In the genomic region with DNA sequence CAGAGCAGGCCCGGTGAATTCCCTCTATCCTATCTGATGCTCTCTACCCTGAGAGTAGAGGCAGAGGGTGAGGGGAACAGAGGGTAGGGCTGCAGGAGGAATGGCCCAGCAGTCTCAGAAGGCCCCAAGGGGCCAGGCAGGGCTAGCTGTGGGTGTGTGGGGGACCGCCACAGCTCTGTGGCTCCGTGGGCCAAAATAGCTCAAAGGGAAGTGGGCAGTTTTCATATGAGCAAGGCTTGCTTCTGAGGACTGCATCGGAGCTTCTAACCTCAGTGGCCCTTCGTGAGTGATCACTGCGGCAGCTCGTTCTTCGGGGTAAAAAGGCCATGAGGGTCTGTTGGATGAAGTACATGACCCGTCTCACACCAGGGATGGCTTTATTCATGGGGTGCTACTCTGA, we compare ENCODE assay signal across 15 mouse cellular contexts. TPM values are rescaled to one million over a fixed set of nuclear protein-coding genes. Genes with fewer than 3 reads are reported as not detected.
DNase-seq lines count a peak whose midpoint lies in the region; ATAC-seq and TF ChIP-seq lines count a peak whose summit lies in the region.
"Had no signal": no experiment of that assay in that cellular context is flagged by ENCODE, and none has a peak within 500 bp of the region (broad histone marks: within the 10 kb centered on the region; RNA-seq: fewer than 3 reads in every experiment).

No protein-coding gene starts in this region.

- H3K4me3 ChIP-seq in limb, embryonic 12.5 days (replicated peaks) = no peak overlapping the region
- no peak overlapping the region for H3K4me3 ChIP-seq in limb, embryonic 10.5 days
- peak overlapping the region; percentile 52 for H3K4me3 ChIP-seq in bone marrow, adult 2 months (replicated peaks; ENCODE audit: control insufficient read depth, low read depth, low read length)
- H3K4me3 ChIP-seq in small intestine, adult 2 months (ENCODE audit: low read depth, low read length) = peak overlapping the region; percentile 57
- no peak overlapping the region for H3K4me3 ChIP-seq in heart, embryonic 10.5 days
- H3K4me3 ChIP-seq: heart, adult 2 months had no signal

- H3K4me1 ChIP-seq in limb, embryonic 12.5 days (replicated peaks) = no peaks in the 10 kb centered on the region
- peaks cover 11% of the 10 kb centered on the region; the same call in 1 of the 2 replicates for H3K4me1 ChIP-seq in limb, embryonic 10.5 days
- H3K4me1 ChIP-seq in bone marrow, adult 2 months (ENCODE audit: control insufficient read depth, insufficient read depth, low read length) = peaks cover 5% of the 10 kb centered on the region
- peaks cover 3% of the 10 kb centered on the region; the same call in 1 of the 2 replicates for H3K4me1 ChIP-seq in small intestine, adult 2 months (ENCODE audit: control insufficient read depth, insufficient read depth, insufficient read length, low read length)
- peaks cover 12% of the 10 kb centered on the region for H3K4me1 ChIP-seq in heart, embryonic 10.5 days

- H3K27ac ChIP-seq in limb, embryonic 12.5 days = 0 out of 2 replicates have a peak overlapping the region, but pooled peaks have one; percentile 35
- no peak overlapping the region for H3K27ac ChIP-seq in limb, embryonic 10.5 days
- H3K27ac ChIP-seq in bone marrow, adult 2 months (ENCODE audit: control insufficient read depth, insufficient read depth, low read depth, low read length, poor library complexity) = peak overlapping the region; percentile 78
- H3K27ac ChIP-seq in small intestine, adult 2 months (ENCODE audit: insufficient read depth, low read depth, low read length) = peak overlapping the region; percentile 62
- no peak overlapping the region for H3K27ac ChIP-seq in heart, embryonic 10.5 days
- H3K27ac ChIP-seq: heart, adult 2 months had no signal

- TF ChIP-seq POLR2A in bone marrow, adult 2 months (IDR thresholded peaks at IDR 0.05; ENCODE audit: borderline replicate concordance, control insufficient read depth, low read depth, low read length) = 0 out of 2 replicates have a peak, but pooled peaks have one; percentile 36
- no peak; the same call in 1 of the 2 replicates for TF ChIP-seq POLR2A in small intestine, adult 2 months (IDR thresholded peaks at IDR 0.05; ENCODE audit: low read depth, low read length)

- no peak for DNase-seq in limb, embryonic 10.5 days (ENCODE audit: low spot score)
- no peak for DNase-seq in cerebellum, postnatal 4 days (ENCODE audit: low spot score in 2 of 2)
- DNase-seq in right cerebral cortex, postnatal 14 days = no peak
- DNase-seq in heart, embryonic 10.5 days (ENCODE audit: low spot score) = no peak
- DNase-seq: cerebellum, adult 9-11 months; heart, postnatal 10 days; kidney, postnatal 14 days; lung, postnatal 14 days had no signal

- no peak for ATAC-seq in limb, embryonic 12.5 days (ENCODE audit: insufficient number of reproducible peaks, insufficient read depth, low FRiP score, low TSS enrichment, low read depth)
- ATAC-seq in hematopoietic stem cell, adult 5-6 weeks (replicated peaks in 1 of 2; ENCODE audit: insufficient read depth in 1 of 2, low FRiP score in 2 of 2, low TSS enrichment in 1 of 2, low read depth in 1 of 2, poor library complexity in 2 of 2, severe bottlenecking in 2 of 2) = peak; percentile 22 to 30; a peak in 2 of 4 replicates

- TF ChIP-seq CTCF in bone marrow, adult 2 months (IDR thresholded peaks at IDR 0.05; ENCODE audit: control insufficient read depth, insufficient read depth, low read length) = no peak
- TF ChIP-seq CTCF in small intestine, adult 2 months (IDR thresholded peaks at IDR 0.05; ENCODE audit: extremely low read depth, insufficient read length, insufficient replicate concordance, low read depth, low read length) = no peak

- no peak overlapping the region for H3K9ac ChIP-seq in limb, embryonic 12.5 days (replicated peaks)

- peaks cover 35% of the 10 kb centered on the region for H3K36me3 ChIP-seq in limb, embryonic 12.5 days
- H3K36me3 ChIP-seq in limb, embryonic 10.5 days = peaks cover 46% of the 10 kb centered on the region
- H3K36me3 ChIP-seq in small intestine, adult 2 months (ENCODE audit: control insufficient read depth, insufficient read depth, low read length) = peaks cover 4% of the 10 kb centered on the region
- peaks cover 41% of the 10 kb centered on the region for H3K36me3 ChIP-seq in heart, embryonic 10.5 days

- 85% methylated on average over 9 of the region's 9 CpGs for WGBS in limb, embryonic 12.5 days
- 88% methylated on average over 9 of the region's 9 CpGs for WGBS in limb, embryonic 10.5 days
- 28% methylated on average over 9 of the region's 9 CpGs for WGBS in bone marrow, adult 2 months
- WGBS in small intestine, adult 2 months = 78% methylated on average over 9 of the region's 9 CpGs
- 85% methylated on average over 9 of the region's 9 CpGs for WGBS in heart, embryonic 10.5 days

- H3K4me2 ChIP-seq in limb, embryonic 12.5 days = no peak overlapping the region

- no peaks in the 10 kb centered on the region for H3K27me3 ChIP-seq in limb, embryonic 12.5 days
- H3K27me3 ChIP-seq in limb, embryonic 10.5 days (ENCODE audit: low read depth, poor library complexity, severe bottlenecking) = no peaks in the 10 kb centered on the region
- H3K27me3 ChIP-seq in small intestine, adult 2 months (ENCODE audit: control insufficient read depth, insufficient read depth, low read length) = no peaks in the 10 kb centered on the region
- H3K27me3 ChIP-seq in heart, embryonic 10.5 days (ENCODE audit: insufficient read depth, poor library complexity, severe bottlenecking) = no peaks in the 10 kb centered on the region

- no peaks in the 10 kb centered on the region for H3K9me3 ChIP-seq in limb, embryonic 12.5 days
- no peaks in the 10 kb centered on the region for H3K9me3 ChIP-seq in limb, embryonic 10.5 days (replicated peaks)
- H3K9me3 ChIP-seq in heart, embryonic 10.5 days = no peaks in the 10 kb centered on the region

RNA-seq across cellular contexts. Expression of a gene that starts 1.1 kb away (rescaled TPM):
- 2.8 and 3.9 TPM in 2 replicates for polyA plus RNA-seq in limb, embryonic 12.5 days (2016; fragmentation: Nextera tagmentation; extraction: Ambion mirVana)
- polyA plus RNA-seq in limb, embryonic 10.5 days (2016; fragmentation: Nextera tagmentation; extraction: Ambion mirVana) = 4.0 and 4.5 TPM in 2 replicates
- polyA plus RNA-seq in bone marrow, adult 2 months (2011; ENCODE audit: insufficient read depth, insufficient read length, low replicate concordance, missing spikeins) = 29.7 and 70.2 TPM in 2 replicates
- total RNA-seq in hematopoietic stem cell, adult 5-6 weeks (2017) = 61.8 and 106 TPM in 2 replicates
- 4.0 and 6.9 TPM in 2 replicates for polyA plus RNA-seq in small intestine, adult 2 months (2012; rRNA removed)
- 2.9 and 4.1 TPM in 2 replicates for polyA plus RNA-seq in heart, embryonic 10.5 days (2016; fragmentation: Nextera tagmentation; extraction: Ambion mirVana)

RNA-seq across cellular contexts. Expression of a gene that starts 25.6 kb away (rescaled TPM):
- polyA plus RNA-seq in limb, embryonic 12.5 days (2016; fragmentation: Nextera tagmentation; extraction: Ambion mirVana) = 523 and 531 TPM in 2 replicates
- 664 and 686 TPM in 2 replicates for polyA plus RNA-seq in limb, embryonic 10.5 days (2016; fragmentation: Nextera tagmentation; extraction: Ambion mirVana)
- polyA plus RNA-seq in bone marrow, adult 2 months (2011; ENCODE audit: insufficient read depth, insufficient read length, low replicate concordance, missing spikeins) = 90.3 and 101 TPM in 2 replicates
- total RNA-seq in hematopoietic stem cell, adult 5-6 weeks (2017) = 180 and 255 TPM in 2 replicates
- 99.4 and 256 TPM in 2 replicates for polyA plus RNA-seq in small intestine, adult 2 months (2012; rRNA removed)
- 435 and 453 TPM in 2 replicates for polyA plus RNA-seq in heart, embryonic 10.5 days (2016; fragmentation: Nextera tagmentation; extraction: Ambion mirVana)

RNA-seq across cellular contexts. Expression of a gene that starts 32.6 kb away (rescaled TPM):
- 325 and 350 TPM in 2 replicates for polyA plus RNA-seq in limb, embryonic 12.5 days (2016; fragmentation: Nextera tagmentation; extraction: Ambion mirVana)
- 431 and 443 TPM in 2 replicates for polyA plus RNA-seq in limb, embryonic 10.5 days (2016; fragmentation: Nextera tagmentation; extraction: Ambion mirVana)
- polyA plus RNA-seq in bone marrow, adult 2 months (2011; ENCODE audit: insufficient read depth, insufficient read length, low replicate concordance, missing spikeins) = 158 and 241 TPM in 2 replicates
- total RNA-seq in hematopoietic stem cell, adult 5-6 weeks (2017) = 131 and 189 TPM in 2 replicates
- 15.1 and 35.4 TPM in 2 replicates for polyA plus RNA-seq in small intestine, adult 2 months (2012; rRNA removed)
- polyA plus RNA-seq in heart, embryonic 10.5 days (2016; fragmentation: Nextera tagmentation; extraction: Ambion mirVana) = 271 and 300 TPM in 2 replicates

RNA-seq across cellular contexts. Expression of a gene that starts 53.8 kb away (rescaled TPM):
- 0.12 TPM in 1 of 2 replicates, not detected in the other for polyA plus RNA-seq in limb, embryonic 12.5 days (2016; fragmentation: Nextera tagmentation; extraction: Ambion mirVana)
- polyA plus RNA-seq in limb, embryonic 10.5 days (2016; fragmentation: Nextera tagmentation; extraction: Ambion mirVana) = 0.06 and 0.08 TPM in 2 replicates
- polyA plus RNA-seq in bone marrow, adult 2 months (2011; ENCODE audit: insufficient read depth, insufficient read length, low replicate concordance, missing spikeins) = not detected in 2 replicates
- total RNA-seq in hematopoietic stem cell, adult 5-6 weeks (2017) = not detected in 2 replicates
- 1.6 and 3.1 TPM in 2 replicates for polyA plus RNA-seq in small intestine, adult 2 months (2012; rRNA removed)
- polyA plus RNA-seq in heart, embryonic 10.5 days (2016; fragmentation: Nextera tagmentation; extraction: Ambion mirVana) = not detected in 2 replicates
- total RNA-seq: adrenal gland, adult 18-20 months; heart, adult 2 months; heart, postnatal 10 days; liver, adult 2 months had no signal
- polyA plus RNA-seq: heart, adult 2 months; liver, adult 2 months had no signal

Comparison
In these comparisons a context has a peak if more than half of its experiments do, and no peak if none do; other contexts are left out.
1. H3K27ac ChIP-seq: peak in limb, embryonic 12.5 days (single experiment), bone marrow, adult 2 months (single experiment) and small intestine, adult 2 months (single experiment); none in limb, embryonic 10.5 days (single experiment) and heart, embryonic 10.5 days (single experiment).
2. H3K4me3 ChIP-seq: peak in bone marrow, adult 2 months (single experiment) and small intestine, adult 2 months (single experiment); none in limb, embryonic 12.5 days (single experiment), limb, embryonic 10.5 days (single experiment) and heart, embryonic 10.5 days (single experiment).